Mouse (Mus musculus) forebrain, embryonic 14.5 days (tissue): ENCODE measurements at regions not wholly inside any gene's neighbourhood (a gene's known extent, or its start where the extent isn't known, plus 50 kb on each side); places are given as distances from the start of the nearest gene placed in this dataset.

Experiments
- ATAC-seq: fragments of 200-750 bp; cut with Nextera tagmentation; 2 replicates; pipeline ENCODE4 v1.8.0; 2017; ENCODE audit warnings: mild to moderate bottlenecking, moderate library complexity
- DNase-seq: peaks from one replicate; pipeline ENCODE4 v3.0.0-alpha.2; 2015; ENCODE audit warnings: low spot score
- H3K27ac ChIP-seq: fragments of 300-500 bp; sonication (generic); 2 replicates; pipeline ENCODE4 v1.5.1; 2014; ENCODE audit warnings: low read depth, mild to moderate bottlenecking, control low read depth, low read length, moderate library complexity
- H3K27me3 ChIP-seq: fragments of 300-500 bp; sonication (generic); replicated peaks from 2 replicates; pipeline ENCODE4 v1.6.1; 2014; ENCODE audit warnings: low read length, control low read depth, mixed read lengths; ENCODE audit not compliant: control insufficient read depth, insufficient read depth
- H3K36me3 ChIP-seq: fragments of 300-500 bp; sonication (generic); 2 replicates; pipeline ENCODE4 v1.6.1; 2014; ENCODE audit warnings: low read length, control low read depth; ENCODE audit not compliant: control insufficient read depth, insufficient read depth
- H3K4me1 ChIP-seq: fragments of 300-500 bp; sonication (generic); 2 replicates; pipeline ENCODE4 v1.6.1; 2014; ENCODE audit warnings: antibody characterized with exemption, low read length, control low read depth; ENCODE audit not compliant: control insufficient read depth, insufficient read depth
- H3K4me2 ChIP-seq: fragments of 300-500 bp; sonication (generic); 2 replicates; pipeline ENCODE4 v1.6.1; 2014; ENCODE audit warnings: mild to moderate bottlenecking, control low read depth, low read length
- H3K4me3 ChIP-seq: fragments of 300-500 bp; sonication (generic); 2 replicates; pipeline ENCODE4 v1.5.1; 2014; ENCODE audit warnings: low read depth, low read length, control low read depth
- H3K9ac ChIP-seq: fragments of 300-500 bp; sonication (generic); 2 replicates; pipeline ENCODE4 v1.6.1; 2014; ENCODE audit warnings: mild to moderate bottlenecking, low read length, control low read depth, moderate library complexity
- H3K9me3 ChIP-seq: fragments of 300-500 bp; sonication (generic); replicated peaks from 2 replicates; pipeline ENCODE4 v1.6.1; 2016; ENCODE audit warnings: low read length, control low read depth, mixed read lengths; ENCODE audit not compliant: control insufficient read depth
- WGBS: fragments of 180-500 bp; shearing (Covaris S2); extraction: QIAGEN DNeasy Blood & Tissue Kit; methylation state at CpG from one replicate; pipeline ENCODE4 v1.1.7; 2014; 5-methylcytosine and 5-hydroxymethylcytosine counted together

DNA sequence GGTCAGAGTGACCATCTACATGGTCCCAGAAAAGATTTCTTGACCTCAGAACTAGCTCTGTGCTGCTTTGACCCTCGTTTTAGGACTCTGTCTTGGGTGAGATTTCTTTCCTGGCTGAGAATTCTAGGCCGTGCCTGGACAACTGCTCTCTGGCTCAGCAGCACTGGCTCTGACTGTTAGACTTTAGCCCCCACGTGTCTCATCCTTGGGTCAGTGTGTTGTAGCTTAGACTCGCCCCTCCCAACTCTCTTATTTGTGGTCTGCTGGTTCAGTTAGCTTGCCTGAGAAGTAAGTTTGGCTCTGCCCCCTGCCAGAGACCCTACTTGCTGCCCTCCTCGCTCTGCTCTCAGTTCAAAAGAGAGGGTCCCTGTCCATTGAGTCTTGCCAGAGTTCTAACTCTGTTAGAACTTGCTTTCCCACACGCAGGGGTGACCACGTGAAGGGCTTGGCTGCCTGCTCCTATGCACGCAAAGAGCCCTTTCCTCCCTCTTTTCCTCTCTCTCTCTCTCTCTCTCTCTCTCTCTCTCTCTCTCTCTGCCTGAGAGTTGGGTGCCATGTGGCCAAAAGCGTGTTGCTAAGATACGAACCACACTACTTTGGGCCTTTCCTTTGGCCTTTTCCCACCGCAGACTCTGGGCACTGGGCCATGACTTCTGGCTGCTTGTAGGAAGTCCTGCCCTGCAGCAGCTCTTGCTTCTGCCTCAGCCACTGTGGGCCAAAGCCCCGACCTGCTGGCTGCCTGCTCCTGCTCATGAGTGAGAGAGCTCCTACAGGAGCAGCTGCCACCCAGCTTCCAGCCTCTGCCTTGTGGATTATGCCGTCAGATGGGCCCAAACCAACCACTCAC lies 344.2 kb upstream of the Amot start:
- H3K9ac ChIP-seq = no peak overlapping the region
- ATAC-seq = no peak
- no peak overlapping the region for H3K4me2 ChIP-seq
- H3K9me3 ChIP-seq = no peaks in the 10 kb centered on the region
- no peak overlapping the region for H3K27ac ChIP-seq
- 71% methylated on average over 13 of the region's 13 CpGs for WGBS
- H3K4me3 ChIP-seq = no peak overlapping the region
- no peaks in the 10 kb centered on the region for H3K27me3 ChIP-seq
- H3K36me3 ChIP-seq = no peaks in the 10 kb centered on the region
- peak; percentile 27 for DNase-seq
- no peaks in the 10 kb centered on the region for H3K4me1 ChIP-seq

DNA sequence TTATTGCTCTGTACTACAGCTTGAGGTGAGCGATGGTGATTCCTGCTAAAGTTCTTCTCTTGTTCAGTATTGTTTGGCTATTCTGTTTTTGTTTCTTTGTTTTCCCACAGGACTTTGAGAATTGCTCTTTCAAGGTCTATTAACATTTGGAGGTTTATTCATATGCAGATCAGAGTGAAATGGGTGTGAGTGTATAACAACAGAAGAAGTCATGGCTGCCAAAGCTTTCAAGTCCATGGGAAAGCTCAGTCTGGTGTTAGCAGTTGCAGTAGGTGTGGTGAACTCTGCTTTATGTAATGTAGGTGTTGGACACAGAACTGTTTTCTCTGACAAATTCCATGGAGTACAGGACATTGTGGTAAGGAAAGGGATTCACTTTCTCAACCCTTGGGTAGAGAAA lies 328.1 kb upstream of the Amot start:
- H3K27ac ChIP-seq = no peak overlapping the region
- ATAC-seq (no peak), DNase-seq (no peak)
- no peaks in the 10 kb centered on the region for H3K27me3 ChIP-seq
- no peak overlapping the region for H3K4me3 ChIP-seq
- no peaks in the 10 kb centered on the region for H3K36me3 ChIP-seq
- H3K9me3 ChIP-seq = no peaks in the 10 kb centered on the region
- no peak overlapping the region for H3K4me2 ChIP-seq
- no peaks in the 10 kb centered on the region for H3K4me1 ChIP-seq
- no peak overlapping the region for H3K9ac ChIP-seq
- 76% methylated on average over 1 of the region's 1 CpGs for WGBS

DNA sequence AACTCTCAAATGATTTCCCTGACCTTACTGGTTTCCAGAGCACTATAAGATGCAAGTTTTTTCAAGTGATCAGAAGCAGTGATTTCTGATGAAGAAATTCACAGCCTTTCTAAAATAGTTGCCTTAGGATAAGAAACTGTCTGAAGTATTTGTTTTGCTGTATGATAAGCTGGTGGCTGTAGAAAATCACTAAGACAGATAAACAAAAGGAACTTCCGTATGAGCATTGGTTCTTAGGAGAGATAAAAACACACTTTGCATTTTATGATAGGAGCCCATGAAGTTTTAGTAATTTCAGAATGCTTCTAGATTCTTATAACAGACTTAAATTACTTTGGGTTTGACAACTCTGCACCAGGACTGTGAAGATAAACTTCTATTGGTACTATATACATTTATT lies 308.0 kb upstream of the Amot start:
- WGBS = 80% methylated on average over 1 of the region's 1 CpGs
- H3K9me3 ChIP-seq = no peaks in the 10 kb centered on the region
- DNase-seq = no peak
- H3K4me1 ChIP-seq = no peaks in the 10 kb centered on the region
- ATAC-seq = no peak
- H3K4me2 ChIP-seq = no peak overlapping the region
- no peak overlapping the region for H3K4me3 ChIP-seq
- no peak overlapping the region for H3K9ac ChIP-seq
- H3K36me3 ChIP-seq = no peaks in the 10 kb centered on the region
- H3K27me3 ChIP-seq = no peaks in the 10 kb centered on the region
- H3K27ac ChIP-seq = no peak overlapping the region
